Mouse (Mus musculus) neural tube, embryonic 14.5 days (tissue): ENCODE results near the gene Kif13a. TPM values are rescaled to one million over a fixed set of nuclear protein-coding genes. Genes with fewer than 3 reads are reported as not detected.

ENCODE experiments used
- ATAC-seq: fragments of 200-750 bp; cut with Nextera tagmentation; 2 replicates; pipeline ENCODE4 v1.8.0; 2017; ENCODE audit warnings: low read depth, mild to moderate bottlenecking, moderate TSS enrichment, moderate library complexity
- H3K27ac ChIP-seq: fragments of 300-500 bp; sonication (generic); 2 replicates; pipeline ENCODE4 v1.5.1; 2014; ENCODE audit warnings: low read depth, mild to moderate bottlenecking, control low read depth, low read length, moderate library complexity, mixed read lengths
- H3K27me3 ChIP-seq: fragments of 300-500 bp; sonication (generic); 2 replicates; pipeline ENCODE4 v1.6.1; 2014; ENCODE audit warnings: low read length; ENCODE audit not compliant: control insufficient read depth, insufficient read depth
- H3K36me3 ChIP-seq: fragments of 300-500 bp; sonication (generic); 2 replicates; pipeline ENCODE4 v1.6.1; 2014; ENCODE audit warnings: low read length, mixed read lengths; ENCODE audit not compliant: control insufficient read depth, insufficient read depth
- H3K4me1 ChIP-seq: fragments of 300-500 bp; sonication (generic); 2 replicates; pipeline ENCODE4 v1.6.1; 2014; ENCODE audit warnings: low read length; ENCODE audit not compliant: control insufficient read depth, insufficient read depth
- H3K4me2 ChIP-seq: fragments of 300-500 bp; sonication (generic); 2 replicates; pipeline ENCODE4 v1.6.1; 2014; ENCODE audit warnings: mild to moderate bottlenecking, low read depth, low read length, control low read depth
- H3K4me3 ChIP-seq: fragments of 300-500 bp; sonication (generic); 2 replicates; pipeline ENCODE4 v1.5.1; 2014; ENCODE audit warnings: low read depth, low read length, control low read depth, mixed read lengths
- H3K9ac ChIP-seq: fragments of 300-500 bp; sonication (generic); replicated peaks from 2 replicates; pipeline ENCODE4 v1.6.1; 2014; ENCODE audit warnings: low read depth, mild to moderate bottlenecking, control low read depth, low read length, mixed read lengths
- H3K9me3 ChIP-seq: fragments of 300-500 bp; sonication (generic); 2 replicates; pipeline ENCODE4 v1.6.1; 2016; ENCODE audit warnings: low read length; ENCODE audit not compliant: control insufficient read depth
- WGBS: fragments of 180-500 bp; shearing (Covaris S2); extraction: QIAGEN DNeasy Blood & Tissue Kit; methylation state at CpG from one replicate; pipeline ENCODE4 v1.1.7; 2014; 5-methylcytosine and 5-hydroxymethylcytosine counted together
- polyA plus RNA-seq: library from polyadenylated mRNA; unstranded; fragments of >200 nt; fragmentation: Nextera tagmentation; extraction: Ambion mirVana; gene quantifications from 2 replicates; pipeline ENCODE4 v1.2.1, GENCODE M21; 2014

Kif13a gene
- polyA plus RNA-seq, 1 experiment from 2014 or later: 10.4 TPM

DNA sequence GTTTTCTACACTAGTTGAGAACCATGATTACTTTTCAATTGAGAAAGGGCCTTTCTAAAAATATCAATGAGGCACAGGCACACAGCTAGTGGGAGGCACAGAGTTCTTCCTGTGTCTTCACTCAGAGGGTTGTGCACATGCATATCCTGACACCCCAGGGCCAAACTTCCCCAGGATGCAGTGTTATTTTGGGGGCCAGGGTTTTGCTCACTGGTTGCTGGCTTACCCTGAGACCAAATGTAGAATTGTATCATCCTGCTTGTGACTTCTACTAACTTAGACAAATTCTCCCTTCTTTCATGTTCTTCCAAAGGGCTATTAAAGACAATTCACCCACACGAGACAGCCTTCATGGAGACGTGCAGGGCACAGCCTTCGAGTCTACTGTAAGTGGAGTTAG is 45.7 kb downstream of the Kif13a start:
- Histone ChIP-seq H3K27ac (no peak overlapping the region), H3K4me3 (no peak overlapping the region), H3K9me3 (no peaks in the 10 kb centered on the region), H3K4me1 (no peaks in the 10 kb centered on the region), H3K9ac (no peak overlapping the region), H3K36me3 (no peaks in the 10 kb centered on the region), H3K27me3 (no peaks in the 10 kb centered on the region), H3K4me2 (no peak overlapping the region)
- WGBS: 82% methylated on average over 3 of the region's 3 CpGs
- no peak for ATAC-seq

DNA sequence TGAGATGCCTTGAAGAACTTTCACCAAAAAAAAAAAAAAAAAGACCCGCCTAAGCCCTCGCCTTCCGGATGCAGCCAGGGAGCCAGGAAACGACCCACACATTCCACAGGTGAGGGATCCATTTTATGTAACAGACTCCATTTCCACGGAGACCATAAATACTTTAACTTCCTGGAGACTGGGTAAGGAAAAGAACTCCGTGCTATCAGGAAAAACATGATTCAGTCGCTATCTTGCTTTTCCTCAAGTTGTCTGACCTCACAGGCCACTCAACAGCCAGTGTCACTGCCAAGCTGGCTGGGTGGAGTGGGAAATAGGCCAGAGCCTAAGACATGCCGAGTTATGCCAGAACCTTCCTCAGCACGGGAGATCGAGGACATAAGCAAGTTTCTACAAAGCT is 46.3 kb downstream of the Kif13a start:
- no peak overlapping the region for H3K4me3 ChIP-seq
- 85% methylated on average over 10 of the region's 10 CpGs for WGBS
- no peak overlapping the region for H3K27ac ChIP-seq
- H3K4me2 ChIP-seq: no peak overlapping the region
- no peaks in the 10 kb centered on the region for H3K27me3 ChIP-seq
- H3K9me3 ChIP-seq: no peaks in the 10 kb centered on the region
- no peaks in the 10 kb centered on the region for H3K36me3 ChIP-seq
- ATAC-seq: no peak
- no peaks in the 10 kb centered on the region for H3K4me1 ChIP-seq
- no peak overlapping the region for H3K9ac ChIP-seq

DNA sequence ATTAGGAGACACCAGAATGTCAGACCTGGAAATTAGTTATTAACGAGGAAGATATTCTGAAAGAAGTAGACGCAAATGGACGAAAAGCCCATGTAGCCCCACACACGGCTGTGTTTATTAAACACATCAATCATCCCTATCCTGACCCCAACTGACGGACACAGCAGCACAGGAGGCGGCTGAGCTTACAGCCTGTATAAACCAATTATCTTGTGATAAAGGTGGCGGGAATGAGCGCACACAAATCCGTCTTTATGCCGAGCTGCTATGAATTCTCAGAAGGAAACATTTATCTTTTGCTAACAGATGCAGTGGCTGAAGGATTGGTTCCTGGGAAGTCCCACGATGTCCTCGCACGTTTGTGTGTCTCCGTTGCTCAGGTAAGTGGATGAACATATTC is 48.9 kb downstream of the Kif13a start:
- no peaks in the 10 kb centered on the region for H3K27me3 ChIP-seq
- WGBS: 57% methylated on average over 14 of the region's 14 CpGs
- no peak overlapping the region for H3K9ac ChIP-seq
- no peaks in the 10 kb centered on the region for H3K36me3 ChIP-seq
- no peaks in the 10 kb centered on the region for H3K4me1 ChIP-seq
- H3K27ac ChIP-seq: no peak overlapping the region
- H3K4me3 ChIP-seq: no peak overlapping the region
- no peak overlapping the region for H3K4me2 ChIP-seq
- no peaks in the 10 kb centered on the region for H3K9me3 ChIP-seq
- no peak for ATAC-seq

DNA sequence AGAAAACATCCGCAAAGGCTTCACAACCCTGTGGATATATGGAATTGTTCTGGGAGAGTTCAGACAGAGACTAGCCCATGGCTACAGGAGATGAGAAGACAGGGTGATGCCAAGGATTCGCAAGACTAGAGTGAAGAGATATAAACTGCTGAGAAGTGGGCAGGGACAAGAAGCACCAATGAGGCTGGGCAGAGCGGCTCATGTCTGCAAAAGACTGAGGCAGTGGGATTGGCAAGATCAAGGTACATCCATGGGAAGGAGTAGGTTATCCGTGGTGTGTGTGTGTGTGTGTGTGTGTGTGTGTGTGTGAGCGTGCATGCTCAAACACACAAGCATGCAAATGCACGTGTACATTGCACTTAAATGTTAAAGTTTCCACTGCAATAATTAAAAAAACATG is 49.4 kb downstream of the Kif13a start:
- no peak for ATAC-seq
- Histone ChIP-seq H3K9me3 (no peaks in the 10 kb centered on the region), H3K4me1 (no peaks in the 10 kb centered on the region), H3K9ac (no peak overlapping the region), H3K4me3 (no peak overlapping the region), H3K36me3 (no peaks in the 10 kb centered on the region), H3K4me2 (no peak overlapping the region), H3K27me3 (no peaks in the 10 kb centered on the region), H3K27ac (no peak overlapping the region)
- 89% methylated on average over 6 of the region's 6 CpGs for WGBS

DNA sequence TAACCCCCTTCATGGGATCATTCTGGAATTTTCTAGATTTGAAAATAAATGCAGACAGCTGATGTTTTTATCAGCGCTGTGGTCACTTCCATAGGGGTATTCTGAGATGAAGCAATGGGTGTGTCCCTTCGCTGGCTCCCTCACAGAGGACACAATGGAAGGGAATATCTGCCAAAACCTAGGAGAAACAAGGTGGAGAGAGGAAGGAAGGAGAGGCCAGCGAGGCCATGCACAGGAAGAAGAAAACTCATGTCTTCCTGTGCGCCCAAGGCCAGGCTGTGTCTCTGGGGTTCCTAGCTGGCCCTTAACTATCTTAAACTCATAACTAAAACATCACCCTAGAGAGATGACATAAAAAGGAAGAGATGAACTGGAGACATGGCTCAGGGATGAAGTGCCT is 52.6 kb downstream of the Kif13a start:
- H3K27ac ChIP-seq: no peak overlapping the region
- H3K9me3 ChIP-seq: no peaks in the 10 kb centered on the region
- ATAC-seq: no peak
- no peak overlapping the region for H3K4me2 ChIP-seq
- H3K9ac ChIP-seq: no peak overlapping the region
- peaks cover 10% of the 10 kb centered on the region; the same call in 1 of the 2 replicates for H3K4me1 ChIP-seq
- WGBS: 86% methylated on average over 4 of the region's 4 CpGs
- H3K36me3 ChIP-seq: no peaks in the 10 kb centered on the region
- no peak overlapping the region for H3K4me3 ChIP-seq
- H3K27me3 ChIP-seq: no peaks in the 10 kb centered on the region

DNA sequence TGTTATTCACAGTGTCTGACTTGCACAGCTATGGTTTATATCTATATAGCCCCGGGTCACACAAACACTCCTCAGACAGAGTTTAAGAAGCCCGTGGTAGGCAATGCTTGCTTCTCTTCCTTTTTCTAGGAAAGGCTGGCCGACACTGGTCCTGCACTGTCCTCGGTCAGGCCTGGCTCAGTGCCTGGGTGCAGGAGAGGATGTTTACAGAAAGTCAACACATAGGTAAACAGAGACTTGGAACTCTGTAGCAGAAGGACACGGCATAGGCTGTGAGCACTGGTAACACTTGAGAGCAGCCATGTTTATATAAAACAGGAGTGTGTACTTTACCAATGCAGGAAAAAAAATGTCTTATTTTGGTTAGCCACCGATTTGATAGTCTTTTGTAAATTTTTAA is 54.3 kb downstream of the Kif13a start:
- Histone ChIP-seq H3K36me3 (no peaks in the 10 kb centered on the region), H3K9ac (no peak overlapping the region), H3K27me3 (no peaks in the 10 kb centered on the region), H3K27ac (no peak overlapping the region), H3K9me3 (no peaks in the 10 kb centered on the region), H3K4me2 (no peak overlapping the region), H3K4me1 (peaks cover 11% of the 10 kb centered on the region; the same call in 1 of the 2 replicates), H3K4me3 (no peak overlapping the region)
- WGBS: 83% methylated on average over 6 of the region's 6 CpGs
- no peak for ATAC-seq

DNA sequence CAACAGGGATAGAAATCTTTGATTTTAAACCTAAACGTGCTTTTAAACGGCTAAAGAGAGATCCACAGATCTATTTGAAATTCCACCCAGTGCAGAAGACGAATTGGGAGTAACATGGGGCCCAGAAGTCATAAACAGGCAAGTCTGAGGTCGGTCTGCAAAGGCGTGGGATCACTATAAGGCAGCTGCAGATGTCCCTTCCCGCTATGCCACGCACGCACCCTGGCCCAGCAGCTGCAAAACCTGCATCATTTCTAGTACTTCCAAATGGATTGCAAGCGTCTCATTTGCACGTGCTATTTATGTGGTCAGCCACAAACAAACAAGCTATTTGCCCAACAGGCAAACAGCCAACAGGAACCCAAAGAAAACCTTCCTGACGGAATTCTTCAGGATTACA is 56.9 kb downstream of the Kif13a start:
- H3K4me1 ChIP-seq: peaks cover 11% of the 10 kb centered on the region; the same call in 1 of the 2 replicates
- WGBS: 63% methylated on average over 11 of the region's 11 CpGs
- ATAC-seq: no peak

DNA sequence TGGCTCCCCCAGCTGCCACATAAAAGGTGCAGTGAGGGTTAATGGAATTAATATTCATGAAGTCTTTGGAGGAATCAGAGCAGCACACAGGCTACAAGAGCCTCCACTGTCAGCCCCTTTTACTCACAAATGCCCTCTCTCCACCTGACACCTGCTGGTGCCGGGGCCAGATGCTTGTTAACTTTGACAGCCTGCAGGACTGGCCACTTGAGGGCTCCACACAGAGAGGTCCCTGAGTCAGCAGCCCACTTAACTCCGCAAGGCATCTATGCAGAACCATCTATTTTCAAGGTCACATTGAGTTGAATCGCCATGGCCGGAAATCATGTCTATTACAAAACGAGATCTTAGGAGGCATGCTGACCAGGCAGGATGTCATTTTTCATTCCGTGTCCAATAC is 57.5 kb downstream of the Kif13a start:
- H3K36me3 ChIP-seq: no peaks in the 10 kb centered on the region
- H3K4me1 ChIP-seq: peaks cover 11% of the 10 kb centered on the region; the same call in 1 of the 2 replicates
- H3K4me2 ChIP-seq: no peak overlapping the region
- no peak overlapping the region for H3K9ac ChIP-seq
- H3K9me3 ChIP-seq: no peaks in the 10 kb centered on the region
- H3K27ac ChIP-seq: peak overlapping the region; percentile 5; the same call in 1 of the 2 replicates
- WGBS: 41% methylated on average over 6 of the region's 6 CpGs
- no peak for ATAC-seq
- H3K27me3 ChIP-seq: no peaks in the 10 kb centered on the region
- H3K4me3 ChIP-seq: no peak overlapping the region

More for the DNA sequence above, 56.9 kb downstream of the Kif13a start:
- Histone ChIP-seq H3K9ac (no peak overlapping the region), H3K4me2 (no peak overlapping the region), H3K4me3 (no peak overlapping the region), H3K27me3 (no peaks in the 10 kb centered on the region), H3K9me3 (no peaks in the 10 kb centered on the region), H3K36me3 (no peaks in the 10 kb centered on the region), H3K27ac (no peak overlapping the region)

DNA sequence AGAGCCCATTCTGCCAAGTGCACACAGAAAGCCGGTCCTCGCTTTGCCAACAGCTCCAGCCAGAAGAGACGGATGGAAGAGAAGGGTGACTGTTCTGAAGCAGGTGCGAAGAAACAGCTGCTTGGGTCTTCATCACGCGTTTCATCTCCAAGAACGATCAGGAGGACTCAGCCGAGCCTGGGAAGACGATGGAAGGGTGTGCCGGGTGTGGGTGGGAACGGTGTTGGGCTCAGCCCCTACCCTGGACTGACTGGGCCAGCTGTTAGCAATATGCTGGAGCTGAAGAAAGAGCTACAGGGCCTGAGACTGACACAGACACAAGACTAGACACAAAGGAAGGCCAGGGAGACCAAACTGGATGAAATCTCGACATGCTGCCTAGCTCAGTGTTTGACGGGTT is 60.2 kb downstream of the Kif13a start:
- no peak overlapping the region for H3K9ac ChIP-seq
- H3K27me3 ChIP-seq: no peaks in the 10 kb centered on the region
- H3K36me3 ChIP-seq: no peaks in the 10 kb centered on the region
- H3K4me3 ChIP-seq: no peak overlapping the region
- no peak for ATAC-seq
- H3K4me1 ChIP-seq: peaks cover 11% of the 10 kb centered on the region; the same call in 1 of the 2 replicates
- H3K4me2 ChIP-seq: no peak overlapping the region
- H3K9me3 ChIP-seq: no peaks in the 10 kb centered on the region
- WGBS: 93% methylated on average over 13 of the region's 13 CpGs
- H3K27ac ChIP-seq: no peak overlapping the region
